Mouse (Mus musculus) midbrain, embryonic 11.5 days (tissue): ENCODE measurements around the gene Rbmxl1. TPM values are rescaled to one million over a fixed set of nuclear protein-coding genes. Genes with fewer than 3 reads are reported as not detected.
"Not testable (repeated sequence)": the region's sequence is repeated elsewhere in the genome, so short reads cannot be mapped to it uniquely, and the experiment has no call there.

Experiments used
- ATAC-seq: fragments of 200-750 bp; cut with Nextera tagmentation; 2 replicates; pipeline ENCODE4 v1.8.0; 2017; ENCODE audit warnings: moderate TSS enrichment, moderate library complexity; ENCODE audit not compliant: low FRiP score
- DNase-seq: peaks from one replicate; pipeline ENCODE4 v3.0.0; 2015; ENCODE audit warnings: low spot score; ENCODE audit errors: missing footprints
- H3K27ac ChIP-seq: fragments of 300-500 bp; sonication (generic); 2 replicates; pipeline ENCODE4 v1.5.1; 2014; ENCODE audit warnings: low read depth, low read length
- H3K27me3 ChIP-seq: fragments of 300-500 bp; sonication (generic); 2 replicates; pipeline ENCODE4 v1.6.1; 2014; ENCODE audit warnings: mild to moderate bottlenecking, low read length, moderate library complexity, mixed read lengths; ENCODE audit not compliant: control insufficient read depth, insufficient read depth
- H3K36me3 ChIP-seq: fragments of 300-500 bp; sonication (generic); 2 replicates; pipeline ENCODE4 v1.6.1; 2014; ENCODE audit warnings: mild to moderate bottlenecking, low read length, moderate library complexity, mixed read lengths; ENCODE audit not compliant: control insufficient read depth, insufficient read depth
- H3K4me1 ChIP-seq: fragments of 300-500 bp; sonication (generic); 2 replicates; pipeline ENCODE4 v1.6.1; 2014; ENCODE audit warnings: low read length; ENCODE audit not compliant: control insufficient read depth, insufficient read depth
- H3K4me2 ChIP-seq: fragments of 300-500 bp; sonication (generic); 2 replicates; pipeline ENCODE4 v1.6.1; 2014; ENCODE audit warnings: mild to moderate bottlenecking, moderate library complexity
- H3K4me3 ChIP-seq: fragments of 300-500 bp; sonication (generic); 2 replicates; pipeline ENCODE4 v1.5.1; 2014; ENCODE audit warnings: low read depth, low read length
- H3K9ac ChIP-seq: fragments of 300-500 bp; sonication (generic); 2 replicates; pipeline ENCODE4 v1.6.1; 2014; ENCODE audit warnings: low read length
- H3K9me3 ChIP-seq: fragments of 300-500 bp; sonication (generic); 2 replicates; pipeline ENCODE4 v1.6.1; 2016; ENCODE audit warnings: low read length; ENCODE audit not compliant: control insufficient read depth
- WGBS: fragments of 180-500 bp; shearing (Covaris S2); extraction: QIAGEN DNeasy Blood & Tissue Kit; methylation state at CpG from one replicate; pipeline ENCODE4 v1.1.7; 2014; 5-methylcytosine and 5-hydroxymethylcytosine counted together
- polyA plus RNA-seq: library from polyadenylated mRNA; unstranded; fragments of >200 nt; fragmentation: Nextera tagmentation; extraction: Ambion mirVana; gene quantifications from 2 replicates; pipeline ENCODE4 v1.2.1, GENCODE M21; 2014

The Rbmxl1 gene
- polyA plus RNA-seq, 1 experiment from 2014 or later = 412 TPM

GRCm38 (mm10) chr8:78542670-78543069 lies 34.0 kb upstream of the Rbmxl1 start:
- not testable (repeated sequence) for H3K4me2 ChIP-seq, DNase-seq, H3K27me3 ChIP-seq, H3K4me3 ChIP-seq, H3K9ac ChIP-seq, H3K4me1 ChIP-seq, ATAC-seq, H3K9me3 ChIP-seq, H3K36me3 ChIP-seq, H3K27ac ChIP-seq
- WGBS = 92% methylated on average over 3 of the region's 6 CpGs

- Histone ChIP-seq H3K4me2 (no peak overlapping the region), H3K9me3 (no peaks in the 10 kb centered on the region), H3K9ac (no peak overlapping the region), H3K27me3 (no peaks in the 10 kb centered on the region), H3K27ac (no peak overlapping the region), H3K4me1 (no peaks in the 10 kb centered on the region), H3K36me3 (no peaks in the 10 kb centered on the region), H3K4me3 (no peak overlapping the region)
- DNase-seq (no peak), ATAC-seq (no peak)
- WGBS = 93% methylated on average over 3 of the region's 3 CpGs
These were observed 29.1 kb upstream of the Rbmxl1 start for GRCm38 (mm10) chr8:78537795-78538194.

GRCm38 (mm10) chr8:78536716-78537115 lies 28.0 kb upstream of the Rbmxl1 start:
- Histone ChIP-seq H3K27ac (no peak overlapping the region), H3K36me3 (no peaks in the 10 kb centered on the region), H3K9ac (no peak overlapping the region), H3K4me2 (no peak overlapping the region), H3K4me1 (no peaks in the 10 kb centered on the region), H3K27me3 (no peaks in the 10 kb centered on the region), H3K9me3 (no peaks in the 10 kb centered on the region), H3K4me3 (no peak overlapping the region)
- no peak for DNase-seq
- WGBS = 85% methylated on average over 5 of the region's 5 CpGs
- no peak for ATAC-seq

- no peak for DNase-seq
- WGBS = 89% methylated on average over 6 of the region's 6 CpGs
- no peak overlapping the region for H3K4me2 ChIP-seq
- H3K4me1 ChIP-seq = no peaks in the 10 kb centered on the region
- H3K27ac ChIP-seq = no peak overlapping the region
- H3K4me3 ChIP-seq = no peak overlapping the region
- H3K9me3 ChIP-seq = no peaks in the 10 kb centered on the region
- ATAC-seq = no peak
- H3K9ac ChIP-seq = no peak overlapping the region
- H3K36me3 ChIP-seq = no peaks in the 10 kb centered on the region
- no peaks in the 10 kb centered on the region for H3K27me3 ChIP-seq
These were observed 25.3 kb upstream of the Rbmxl1 start for GRCm38 (mm10) chr8:78533981-78534380.

GRCm38 (mm10) chr8:78515132-78515531 lies 6.4 kb upstream of the Rbmxl1 start:
- WGBS = 82% methylated on average over 3 of the region's 3 CpGs

DNA sequence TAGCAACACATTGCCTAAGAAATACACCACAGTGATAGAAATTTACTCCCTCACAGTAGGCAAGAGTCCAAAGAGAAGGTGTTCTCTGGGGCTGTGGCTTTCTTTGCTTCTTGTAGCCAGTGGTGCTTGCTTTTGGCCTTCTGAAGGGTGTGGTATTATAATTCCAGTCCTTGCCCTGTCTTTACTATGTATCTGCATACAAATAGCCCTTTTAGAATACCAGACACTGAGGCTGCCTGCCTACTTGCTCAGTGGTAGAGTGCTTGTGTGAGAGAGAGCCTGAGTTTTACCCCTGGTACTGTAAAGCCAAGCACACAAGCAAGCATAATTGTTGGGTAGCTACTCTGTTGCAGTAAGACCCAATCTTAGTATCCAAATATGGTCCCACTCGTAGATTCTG lies 6.0 kb upstream of the Rbmxl1 start:
- WGBS = 97% methylated on average over 1 of the region's 1 CpGs
- no peak overlapping the region for H3K4me2 ChIP-seq
- no peaks in the 10 kb centered on the region for H3K36me3 ChIP-seq
- H3K9ac ChIP-seq = no peak overlapping the region
- ATAC-seq = no peak
- no peak for DNase-seq
- no peaks in the 10 kb centered on the region for H3K27me3 ChIP-seq
- H3K4me3 ChIP-seq = no peak overlapping the region
- no peaks in the 10 kb centered on the region for H3K9me3 ChIP-seq
- H3K27ac ChIP-seq = no peak overlapping the region
- peaks cover 2% of the 10 kb centered on the region; the same call in 1 of the 2 replicates for H3K4me1 ChIP-seq

More at GRCm38 (mm10) chr8:78515132-78515531, 6.4 kb upstream of the Rbmxl1 start:
- no peaks in the 10 kb centered on the region for H3K27me3 ChIP-seq
- H3K4me2 ChIP-seq = no peak overlapping the region
- no peak overlapping the region for H3K27ac ChIP-seq
- H3K4me1 ChIP-seq = peaks cover under 1% of the 10 kb centered on the region; the same call in 1 of the 2 replicates
- H3K9me3 ChIP-seq = no peaks in the 10 kb centered on the region
- ATAC-seq (no peak), DNase-seq (peak; percentile 28)
- no peaks in the 10 kb centered on the region for H3K36me3 ChIP-seq
- no peak overlapping the region for H3K9ac ChIP-seq
- H3K4me3 ChIP-seq = no peak overlapping the region

DNA sequence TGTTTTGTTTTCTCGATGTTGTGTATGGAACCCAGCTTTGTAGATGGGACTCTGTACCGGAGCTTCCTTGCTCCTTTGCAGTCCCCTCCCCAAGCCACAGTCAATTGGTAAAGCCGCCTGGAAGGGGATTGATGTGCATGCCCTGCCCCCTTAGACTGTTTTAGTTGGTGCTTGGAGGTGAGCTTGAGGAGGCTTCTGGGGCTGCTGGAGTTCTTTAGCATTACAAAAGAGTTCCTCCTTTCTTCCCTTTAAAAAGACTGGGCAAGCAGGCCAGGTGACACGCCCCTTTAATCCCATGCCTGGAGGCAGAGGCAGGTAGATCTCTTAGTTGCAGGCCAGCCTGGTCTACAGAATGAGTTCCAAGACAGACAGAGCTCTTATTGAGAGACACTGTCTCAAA lies 4.4 kb upstream of the Rbmxl1 start:
- DNase-seq (peak; percentile 35), ATAC-seq (no peak)
- no peaks in the 10 kb centered on the region for H3K27me3 ChIP-seq
- peaks cover 2% of the 10 kb centered on the region; the same call in 1 of the 2 replicates for H3K4me1 ChIP-seq
- no peak overlapping the region for H3K4me2 ChIP-seq
- no peaks in the 10 kb centered on the region for H3K36me3 ChIP-seq
- no peak overlapping the region for H3K27ac ChIP-seq
- H3K9ac ChIP-seq = no peak overlapping the region
- WGBS = 90% methylated on average over 4 of the region's 4 CpGs
- no peak overlapping the region for H3K4me3 ChIP-seq
- H3K9me3 ChIP-seq = no peaks in the 10 kb centered on the region

DNA sequence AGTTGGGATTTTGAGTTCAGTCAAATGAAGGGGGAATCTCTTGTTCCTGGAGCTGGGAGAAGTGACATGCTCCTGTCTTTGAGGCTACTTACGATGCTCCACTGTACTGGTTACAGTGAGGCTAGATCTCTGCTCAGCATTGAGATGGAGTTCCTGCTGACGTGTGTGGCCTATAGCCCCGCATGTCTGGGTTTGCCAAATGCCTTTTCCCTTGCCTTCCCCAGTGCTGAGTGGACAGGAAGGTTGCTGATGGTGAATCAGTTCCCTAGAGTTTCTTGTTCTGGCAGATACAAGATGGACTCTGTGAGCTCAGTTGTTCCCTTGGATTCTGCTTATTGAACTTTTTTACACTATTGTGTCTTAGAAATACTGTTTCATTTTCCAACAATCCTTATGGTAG lies 2.2 kb upstream of the Rbmxl1 start:
- no peak overlapping the region for H3K27ac ChIP-seq
- H3K4me1 ChIP-seq = peaks cover 2% of the 10 kb centered on the region; the same call in 1 of the 2 replicates
- ATAC-seq (no peak), DNase-seq (peak; percentile 69)
- H3K4me3 ChIP-seq = no peak overlapping the region
- H3K27me3 ChIP-seq = no peaks in the 10 kb centered on the region
- 73% methylated on average over 3 of the region's 3 CpGs for WGBS
- peaks cover 9% of the 10 kb centered on the region for H3K36me3 ChIP-seq
- H3K9me3 ChIP-seq = no peaks in the 10 kb centered on the region
- H3K9ac ChIP-seq = no peak overlapping the region
- no peak overlapping the region for H3K4me2 ChIP-seq

DNA sequence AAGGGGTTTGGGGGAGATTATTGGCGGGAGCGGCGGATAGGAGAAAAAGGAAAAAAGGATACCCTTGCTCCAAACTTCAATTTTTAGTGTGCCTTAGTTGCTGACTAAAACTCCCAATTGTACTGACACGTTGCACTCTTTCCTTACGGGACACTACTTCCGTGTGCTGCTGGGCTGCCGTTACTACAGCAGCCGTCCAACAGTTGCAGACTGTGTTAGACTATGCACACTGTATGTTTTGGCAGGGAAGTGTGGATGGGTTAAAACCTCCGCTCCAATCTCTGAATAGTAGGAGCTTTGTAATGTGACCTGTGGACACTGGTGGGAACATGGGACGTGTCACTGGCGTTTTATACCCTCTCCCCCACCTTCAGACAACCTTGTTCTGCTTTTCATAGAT lies 1.4 kb upstream of the Rbmxl1 start:
- ATAC-seq (no peak), DNase-seq (peak; percentile 88)
- H3K27ac ChIP-seq = no peak overlapping the region; the same call in 1 of the 2 replicates
- H3K4me3 ChIP-seq = peak overlapping the region; percentile 96
- H3K9ac ChIP-seq = peak overlapping the region; percentile 99
- 1% methylated on average over 11 of the region's 11 CpGs for WGBS
- H3K36me3 ChIP-seq = peaks cover 9% of the 10 kb centered on the region
- H3K4me1 ChIP-seq = peaks cover 2% of the 10 kb centered on the region; the same call in 1 of the 2 replicates
- H3K4me2 ChIP-seq = peak overlapping the region; percentile 91
- H3K9me3 ChIP-seq = no peaks in the 10 kb centered on the region
- H3K27me3 ChIP-seq = no peaks in the 10 kb centered on the region
